Mouse (Mus musculus) frontal cortex, postnatal 10 days (tissue): ENCODE data around the gene Psme2.

Experiments
- DNase-seq, 2 experiments: peaks; one replicate each; pipeline ENCODE4 v3.0.0; 2022; ENCODE audit warnings: low spot score in 2 of 2, mixed read lengths in 1 of 2

Psme2 gene

GRCm38 (mm10) chr14:55596036-55596690 lies 5.2 kb upstream of the Psme2 start:
- DNase-seq, result no peak

- no peak for DNase-seq
Measured at GRCm38 (mm10) chr14:55592226-55592625, 1.3 kb upstream of the Psme2 start.

- peak; percentile 90 to 91 for DNase-seq
Measured at GRCm38 (mm10) chr14:55591331-55591891, 498 bp upstream of the Psme2 start, which contains the start of gene Rnf31. Gene Rnf31, plus strand, starts transcription at chr14:55591708.

GRCm38 (mm10) chr14:55589771-55590448 lies 1.0 kb downstream of the Psme2 start:
- no peak for DNase-seq

- no peak for DNase-seq
Measured at GRCm38 (mm10) chr14:55589271-55589670, 1.6 kb downstream of the Psme2 start.

GRCm38 (mm10) chr14:55586149-55586548 lies 4.8 kb downstream of the Psme2 start:
- no peak for DNase-seq

- DNase-seq, result no peak
Measured at GRCm38 (mm10) chr14:55585566-55585960, 5.3 kb downstream of the Psme2 start.

- peak in 1 of 2 experiments; percentile 51 for DNase-seq
Measured at GRCm38 (mm10) chr14:55584702-55585565, 6.0 kb downstream of the Psme2 start, which contains the start of gene Emc9. Gene Emc9, minus strand, starts transcription at chr14:55585302.

GRCm38 (mm10) chr14:55584303-55584701 lies 6.6 kb downstream of the Psme2 start:
- no peak for DNase-seq

GRCm38 (mm10) chr14:55581981-55582681 lies 8.8 kb downstream of the Psme2 start:
- no peak for DNase-seq

GRCm38 (mm10) chr14:55580731-55581130 lies 10.2 kb downstream of the Psme2 start:
- DNase-seq, result no peak

GRCm38 (mm10) chr14:55579511-55580496 lies 11.1 kb downstream of the Psme2 start:
- no peak for DNase-seq

- peak; percentile 38 to 52 for DNase-seq
Measured at GRCm38 (mm10) chr14:55578668-55579269, 12.1 kb downstream of the Psme2 start.

GRCm38 (mm10) chr14:55577871-55578667 lies 12.8 kb downstream of the Psme2 start, which contains the start of gene Psme1:
Gene Psme1, plus strand, starts transcription at chr14:55578123.
- peak; percentile 75 to 76 for DNase-seq

- no peak for DNase-seq
Measured at GRCm38 (mm10) chr14:55576376-55576775, 14.5 kb downstream of the Psme2 start.

- DNase-seq, result no peak
Measured at GRCm38 (mm10) chr14:55575711-55576110, 15.2 kb downstream of the Psme2 start.

GRCm38 (mm10) chr14:55575302-55575701 lies 15.6 kb downstream of the Psme2 start, which contains the start of gene Fitm1:
Gene Fitm1, plus strand, starts transcription at chr14:55575617.
- no peak for DNase-seq

- no peak for DNase-seq
Measured at GRCm38 (mm10) chr14:55571760-55572159, 19.2 kb downstream of the Psme2 start.

- DNase-seq, result no peak
Measured at GRCm38 (mm10) chr14:55570588-55570987, 20.3 kb downstream of the Psme2 start.
